Mouse (Mus musculus) embryonic facial prominence, embryonic 10.5 days (tissue): ENCODE results near the gene Cyp3a57. TPM values are rescaled to one million over a fixed set of nuclear protein-coding genes. Genes with fewer than 3 reads are reported as not detected.
"Not testable (repeated sequence)": the region's sequence is repeated elsewhere in the genome, so short reads cannot be mapped to it uniquely, and the experiment has no call there.

Experiments used
- DNase-seq: peaks from one replicate; pipeline ENCODE4 v3.0.0-alpha.2; 2017; ENCODE audit warnings: low spot score
- H3K27ac ChIP-seq: fragments of 300-500 bp; sonication (generic); replicated peaks from 2 replicates; pipeline ENCODE4 v1.5.1; 2016; ENCODE audit warnings: mild to moderate bottlenecking
- H3K27me3 ChIP-seq: fragments of 300-500 bp; sonication (generic); replicated peaks from 2 replicates; pipeline ENCODE4 v1.6.1; 2016; ENCODE audit warnings: low read depth, mild to moderate bottlenecking; ENCODE audit not compliant: poor library complexity, severe bottlenecking
- H3K36me3 ChIP-seq: fragments of 300-500 bp; sonication (generic); replicated peaks from 2 replicates; pipeline ENCODE4 v1.6.1; 2016; ENCODE audit warnings: mild to moderate bottlenecking, moderate library complexity
- H3K4me1 ChIP-seq: fragments of 300-500 bp; sonication (generic); 2 replicates; pipeline ENCODE4 v1.6.1; 2016
- H3K4me3 ChIP-seq: fragments of 300-500 bp; sonication (generic); 2 replicates; pipeline ENCODE4 v1.5.1; 2016; ENCODE audit warnings: mild to moderate bottlenecking, moderate library complexity
- H3K9me3 ChIP-seq: fragments of 300-500 bp; sonication (generic); 2 replicates; pipeline ENCODE4 v1.6.1; 2016; ENCODE audit warnings: mild to moderate bottlenecking
- WGBS: fragments of 180-500 bp; shearing (Covaris S2); methylation state at CpG from one replicate; pipeline ENCODE4 v1.1.7; 2016; 5-methylcytosine and 5-hydroxymethylcytosine counted together
- polyA plus RNA-seq: library from polyadenylated mRNA; unstranded; fragments of >200 nt; fragmentation: Nextera tagmentation; extraction: Ambion mirVana; gene quantifications from 2 replicates; pipeline ENCODE4 v1.2.1, GENCODE M21; 2016

Gene Cyp3a57
- polyA plus RNA-seq = not detected in 2 replicates

- no peaks in the 10 kb centered on the region for H3K36me3 ChIP-seq
- DNase-seq = no peak
- no peak within 1 kb of the TSS for H3K27ac ChIP-seq
- H3K27me3 ChIP-seq = no peaks in the 10 kb centered on the region
- peaks cover 21% of the 10 kb centered on the region; the same call in 1 of the 2 replicates for H3K9me3 ChIP-seq
- 83% methylated on average over 1 of the region's 1 CpGs for WGBS
- no peak within 1 kb of the TSS for H3K4me3 ChIP-seq
- H3K4me1 ChIP-seq = no peaks in the 10 kb centered on the region
These were observed at the start of gene Cyp3a57 for GRCm38 (mm10) chr5:145344941-145345340. Gene Cyp3a57, plus strand, starts transcription at chr5:145345279.

- Histone ChIP-seq H3K4me1 (no peaks in the 10 kb centered on the region), H3K36me3 (no peaks in the 10 kb centered on the region), H3K27ac (no peak overlapping the region), H3K9me3 (no peaks in the 10 kb centered on the region), H3K27me3 (no peaks in the 10 kb centered on the region), H3K4me3 (no peak overlapping the region)
- no peak for DNase-seq
These were observed 44.6 kb upstream of the Cyp3a57 start for GRCm38 (mm10) chr5:145300469-145300868.

GRCm38 (mm10) chr5:145301796-145302195 lies 43.3 kb upstream of the Cyp3a57 start:
- 68% methylated on average over 4 of the region's 4 CpGs for WGBS
- H3K27ac ChIP-seq, DNase-seq, H3K27me3 ChIP-seq, H3K4me3 ChIP-seq, H3K36me3 ChIP-seq, H3K4me1 ChIP-seq, H3K9me3 ChIP-seq: not testable (repeated sequence)

- no peaks in the 10 kb centered on the region for H3K4me1 ChIP-seq
- DNase-seq = no peak
- 86% methylated on average over 1 of the region's 1 CpGs for WGBS
- no peaks in the 10 kb centered on the region for H3K36me3 ChIP-seq
- no peaks in the 10 kb centered on the region for H3K27me3 ChIP-seq
- H3K4me3 ChIP-seq = no peak overlapping the region
- no peaks in the 10 kb centered on the region for H3K9me3 ChIP-seq
- H3K27ac ChIP-seq = no peak overlapping the region
These were observed 42.7 kb upstream of the Cyp3a57 start for GRCm38 (mm10) chr5:145302424-145302823.

GRCm38 (mm10) chr5:145306953-145307352 lies 38.1 kb upstream of the Cyp3a57 start:
- not testable (repeated sequence) for H3K4me3 ChIP-seq, H3K9me3 ChIP-seq, DNase-seq, H3K4me1 ChIP-seq, H3K36me3 ChIP-seq, H3K27me3 ChIP-seq, H3K27ac ChIP-seq
- WGBS = 94% methylated on average over 4 of the region's 4 CpGs

- H3K4me3 ChIP-seq, H3K36me3 ChIP-seq, DNase-seq, H3K4me1 ChIP-seq, H3K9me3 ChIP-seq, H3K27me3 ChIP-seq, H3K27ac ChIP-seq: not testable (repeated sequence)
- WGBS = 81% methylated on average over 3 of the region's 3 CpGs
These were observed 37.3 kb upstream of the Cyp3a57 start for GRCm38 (mm10) chr5:145307811-145308210.

GRCm38 (mm10) chr5:145313845-145314244 lies 31.2 kb upstream of the Cyp3a57 start:
- Histone ChIP-seq H3K4me1 (no peaks in the 10 kb centered on the region), H3K27ac (no peak overlapping the region), H3K36me3 (no peaks in the 10 kb centered on the region), H3K27me3 (no peaks in the 10 kb centered on the region), H3K9me3 (peaks cover 26% of the 10 kb centered on the region), H3K4me3 (no peak overlapping the region)
- DNase-seq = no peak

- H3K4me1 ChIP-seq = no peaks in the 10 kb centered on the region
- 88% methylated on average over 1 of the region's 1 CpGs for WGBS
- no peaks in the 10 kb centered on the region for H3K27me3 ChIP-seq
- no peaks in the 10 kb centered on the region for H3K36me3 ChIP-seq
- H3K27ac ChIP-seq = no peak overlapping the region
- DNase-seq = no peak
- no peak overlapping the region for H3K4me3 ChIP-seq
- peaks cover 28% of the 10 kb centered on the region for H3K9me3 ChIP-seq
These were observed 27.9 kb upstream of the Cyp3a57 start for GRCm38 (mm10) chr5:145317141-145317540.

GRCm38 (mm10) chr5:145338756-145339155 lies 6.3 kb upstream of the Cyp3a57 start:
- not testable (repeated sequence) for DNase-seq, H3K27me3 ChIP-seq

GRCm38 (mm10) chr5:145349697-145350096 lies 4.6 kb downstream of the Cyp3a57 start:
- DNase-seq = no peak
- no peaks in the 10 kb centered on the region for H3K4me1 ChIP-seq

More at GRCm38 (mm10) chr5:145338756-145339155, 6.3 kb upstream of the Cyp3a57 start:
- not testable (repeated sequence) for H3K9me3 ChIP-seq, H3K4me1 ChIP-seq, H3K4me3 ChIP-seq, H3K27ac ChIP-seq, H3K36me3 ChIP-seq

GRCm38 (mm10) chr5:145353081-145353480 lies 8.0 kb downstream of the Cyp3a57 start:
- Histone ChIP-seq H3K9me3 (peaks cover 18% of the 10 kb centered on the region; the same call in 1 of the 2 replicates), H3K4me3 (no peak overlapping the region), H3K27me3 (no peaks in the 10 kb centered on the region), H3K36me3 (no peaks in the 10 kb centered on the region), H3K27ac (no peak overlapping the region), H3K4me1 (no peaks in the 10 kb centered on the region)
- 70% methylated on average over 1 of the region's 1 CpGs for WGBS
- DNase-seq = no peak

More at GRCm38 (mm10) chr5:145349697-145350096, 4.6 kb downstream of the Cyp3a57 start:
- H3K4me3 ChIP-seq = no peak overlapping the region
- no peak overlapping the region for H3K27ac ChIP-seq
- no peaks in the 10 kb centered on the region for H3K36me3 ChIP-seq
- H3K9me3 ChIP-seq = peaks cover 23% of the 10 kb centered on the region; the same call in 1 of the 2 replicates
- no peaks in the 10 kb centered on the region for H3K27me3 ChIP-seq

GRCm38 (mm10) chr5:145415416-145415815 lies 70.3 kb downstream of the Cyp3a57 start:
- not testable (repeated sequence) for H3K4me1 ChIP-seq, H3K27ac ChIP-seq, H3K27me3 ChIP-seq, H3K36me3 ChIP-seq, H3K4me3 ChIP-seq, DNase-seq
- 87% methylated on average over 9 of the region's 9 CpGs for WGBS
- H3K9me3 ChIP-seq = peaks cover 51% of the 10 kb centered on the region

- peaks cover 22% of the 10 kb centered on the region; the same call in 1 of the 2 replicates for H3K9me3 ChIP-seq
- no peak overlapping the region for H3K27ac ChIP-seq
- 70% methylated on average over 1 of the region's 1 CpGs for WGBS
- no peaks in the 10 kb centered on the region for H3K36me3 ChIP-seq
- H3K4me1 ChIP-seq = no peaks in the 10 kb centered on the region
- no peak overlapping the region for H3K4me3 ChIP-seq
- no peaks in the 10 kb centered on the region for H3K27me3 ChIP-seq
- DNase-seq = no peak
These were observed 77.2 kb downstream of the Cyp3a57 start for GRCm38 (mm10) chr5:145422287-145422686.

- Histone ChIP-seq H3K27ac (no peak overlapping the region), H3K4me1 (no peaks in the 10 kb centered on the region), H3K9me3 (peaks cover 57% of the 10 kb centered on the region), H3K36me3 (no peaks in the 10 kb centered on the region), H3K4me3 (no peak overlapping the region), H3K27me3 (no peaks in the 10 kb centered on the region)
- DNase-seq = no peak
These were observed 85.9 kb downstream of the Cyp3a57 start for GRCm38 (mm10) chr5:145431004-145431403.
